In genomic region chr14:55782361-55782960, GRCm38 (mm10) we compare ENCODE assay signal across 8 mouse cellular contexts. TPM values are rescaled to one million over a fixed set of nuclear protein-coding genes. Genes with fewer than 3 reads are reported as not detected.
DNase-seq lines count a peak whose midpoint lies in the region; ATAC-seq and TF ChIP-seq lines count a peak whose summit lies in the region.

No protein-coding gene starts in this region.

- H3K27ac ChIP-seq in liver, adult 2 months (replicated peaks; ENCODE audit: insufficient read depth, low read depth, low read length) = peak overlapping the region; percentile 49; the same call in 1 of the 2 replicates
- H3K27ac ChIP-seq in heart, embryonic 12.5 days (ENCODE audit: poor library complexity, severe bottlenecking) = peak overlapping the region; percentile 77
- peak overlapping the region; percentile 80 for H3K27ac ChIP-seq in kidney, embryonic 16.5 days (ENCODE audit: low read length)
- no peak overlapping the region for H3K27ac ChIP-seq in midbrain, postnatal 0 days (ENCODE audit: low read depth, low read length)
- H3K27ac ChIP-seq in thymus, adult 2 months (ENCODE audit: control insufficient read depth, insufficient read depth, low read length) = no peak overlapping the region

- H3K9ac ChIP-seq in liver, adult 2 months (ENCODE audit: low read depth, low read length) = peak overlapping the region; percentile 32; the same call in 1 of the 2 replicates
- H3K9ac ChIP-seq in heart, embryonic 12.5 days = peak overlapping the region; percentile 54; the same call in 1 of the 2 replicates
- peak overlapping the region; percentile 50 for H3K9ac ChIP-seq in kidney, embryonic 16.5 days (replicated peaks; ENCODE audit: low read length)
- H3K9ac ChIP-seq in midbrain, postnatal 0 days (replicated peaks; ENCODE audit: low read length, poor library complexity, severe bottlenecking) = no peak overlapping the region

- H3K4me1 ChIP-seq in liver, adult 2 months (ENCODE audit: control insufficient read depth, insufficient read depth, low read length) = peaks cover 3% of the 10 kb centered on the region; the same call in 1 of the 2 replicates
- peaks cover 31% of the 10 kb centered on the region for H3K4me1 ChIP-seq in heart, embryonic 12.5 days (replicated peaks)
- peaks cover 14% of the 10 kb centered on the region for H3K4me1 ChIP-seq in kidney, embryonic 16.5 days (ENCODE audit: insufficient read depth, low read length)
- no peaks in the 10 kb centered on the region for H3K4me1 ChIP-seq in midbrain, postnatal 0 days (ENCODE audit: insufficient read depth, low read length)
- peaks cover 1% of the 10 kb centered on the region; the same call in 1 of the 2 replicates for H3K4me1 ChIP-seq in thymus, adult 2 months (replicated peaks; ENCODE audit: control insufficient read depth, insufficient read depth, low read length)

- TF ChIP-seq CTCF in liver, adult 2 months (IDR thresholded peaks at IDR 0.05; ENCODE audit: low read depth, low read length) = no peak
- TF ChIP-seq CTCF in midbrain, postnatal 0 days (IDR thresholded peaks at IDR 0.05) = no peak
- no peak for TF ChIP-seq CTCF in thymus, adult 2 months (IDR thresholded peaks at IDR 0.05; ENCODE audit: borderline replicate concordance, control insufficient read depth, extremely low read depth, insufficient read depth, low read length, poor library complexity)

- 48% methylated on average over 9 of the region's 9 CpGs for WGBS in liver, adult 2 months
- WGBS in heart, embryonic 12.5 days = 43% methylated on average over 9 of the region's 9 CpGs
- WGBS in kidney, embryonic 16.5 days = 39% methylated on average over 9 of the region's 9 CpGs
- WGBS in midbrain, postnatal 0 days = 59% methylated on average over 9 of the region's 9 CpGs
- WGBS in thymus, adult 2 months = 84% methylated on average over 9 of the region's 9 CpGs

- H3K4me2 ChIP-seq in heart, embryonic 12.5 days = peak overlapping the region; percentile 68
- H3K4me2 ChIP-seq in kidney, embryonic 16.5 days (replicated peaks; ENCODE audit: low read depth, low read length) = peak overlapping the region; percentile 63
- H3K4me2 ChIP-seq in midbrain, postnatal 0 days (ENCODE audit: low read depth, low read length, poor library complexity, severe bottlenecking) = peak overlapping the region; percentile 13; the same call in 1 of the 2 replicates

- DNase-seq in liver, adult 2 months (ENCODE audit: extremely low read depth, low read depth, low spot score) = no peak
- no peak for DNase-seq in liver
- DNase-seq in midbrain, postnatal 0 days (ENCODE audit: low spot score) = no peak
- DNase-seq in left cerebral cortex, adult 9 months (ENCODE audit: low spot score in 2 of 2) = no peak
- DNase-seq in thymus, adult 2 months = no peak
- DNase-seq in c-Kit-positive CD71-positive TER-119-positive erythroid progenitor cells, embryonic 14.5 days (ENCODE audit: low spot score) = no peak

- H3K79me2 ChIP-seq in liver, adult 2 months (ENCODE audit: control insufficient read depth, insufficient read depth, low read length) = no peaks in the 10 kb centered on the region

- no peak for TF ChIP-seq POLR2A in liver, adult 2 months (IDR thresholded peaks at IDR 0.05; ENCODE audit: extremely low read depth, insufficient read depth, low read length)
- no peak for TF ChIP-seq POLR2A in thymus, adult 2 months (IDR thresholded peaks at IDR 0.05; ENCODE audit: control insufficient read depth, extremely low read depth, insufficient read depth, low read length, poor library complexity)

- ATAC-seq in heart, embryonic 12.5 days (ENCODE audit: insufficient number of reproducible peaks, low FRiP score) = no peak
- ATAC-seq in kidney, embryonic 16.5 days (ENCODE audit: low FRiP score, low TSS enrichment) = no peak
- ATAC-seq in midbrain, postnatal 0 days (ENCODE audit: low FRiP score) = no peak

- no peaks in the 10 kb centered on the region for H3K9me3 ChIP-seq in heart, embryonic 12.5 days (replicated peaks)
- H3K9me3 ChIP-seq in kidney, embryonic 16.5 days (ENCODE audit: low read length) = no peaks in the 10 kb centered on the region
- H3K9me3 ChIP-seq in midbrain, postnatal 0 days (ENCODE audit: low read length) = no peaks in the 10 kb centered on the region

- no peaks in the 10 kb centered on the region for H3K36me3 ChIP-seq in liver, adult 2 months (ENCODE audit: control insufficient read depth, insufficient read depth, low read length)
- peaks cover 11% of the 10 kb centered on the region for H3K36me3 ChIP-seq in heart, embryonic 12.5 days
- H3K36me3 ChIP-seq in kidney, embryonic 16.5 days (ENCODE audit: insufficient read depth, low read length) = no peaks in the 10 kb centered on the region
- H3K36me3 ChIP-seq in midbrain, postnatal 0 days (ENCODE audit: insufficient read depth, low read length) = no peaks in the 10 kb centered on the region
- H3K36me3 ChIP-seq in thymus, adult 2 months (ENCODE audit: control insufficient read depth, insufficient read depth, low read length) = no peaks in the 10 kb centered on the region

- H3K4me3 ChIP-seq in liver, adult 2 months (ENCODE audit: insufficient read depth, low read depth, low read length) = 0 out of 2 replicates have a peak overlapping the region, but pooled peaks have one; percentile 18
- peak overlapping the region; percentile 53 for H3K4me3 ChIP-seq in heart, embryonic 12.5 days
- peak overlapping the region; percentile 51 for H3K4me3 ChIP-seq in kidney, embryonic 16.5 days (ENCODE audit: low read length)
- no peak overlapping the region for H3K4me3 ChIP-seq in midbrain, postnatal 0 days (ENCODE audit: low read depth, low read length)
- H3K4me3 ChIP-seq in thymus, adult 2 months (ENCODE audit: control insufficient read depth, insufficient read depth, low read length) = no peak overlapping the region

- H3K27me3 ChIP-seq in liver, adult 2 months (ENCODE audit: control insufficient read depth, insufficient read depth, low read length) = no peaks in the 10 kb centered on the region; the same call in 1 of the 2 replicates
- peaks cover 54% of the 10 kb centered on the region for H3K27me3 ChIP-seq in heart, embryonic 12.5 days (replicated peaks)
- H3K27me3 ChIP-seq in kidney, embryonic 16.5 days (ENCODE audit: insufficient read depth, low read length) = peaks cover 12% of the 10 kb centered on the region
- H3K27me3 ChIP-seq in midbrain, postnatal 0 days (ENCODE audit: insufficient read depth, low read length) = peaks cover 49% of the 10 kb centered on the region
- no peaks in the 10 kb centered on the region for H3K27me3 ChIP-seq in thymus, adult 2 months (ENCODE audit: control insufficient read depth, insufficient read depth, low read length)

RNA-seq across cellular contexts. Expression of gene Adcy4, which starts 1.4 kb away (rescaled TPM):
- total RNA-seq in liver, adult 2 months (2014; rRNA removed) = 2.4 and 3.6 TPM in 2 replicates
- polyA plus RNA-seq in liver, adult 2 months (2012; rRNA removed) = 3.3 and 4.5 TPM in 2 replicates
- 24.4 and 26.2 TPM in 2 replicates for polyA plus RNA-seq in heart, embryonic 12.5 days (2016; fragmentation: Nextera tagmentation; extraction: Ambion mirVana)
- polyA plus RNA-seq in kidney, embryonic 16.5 days (2015; fragmentation: Nextera tagmentation; extraction: Ambion mirVana) = 16.7 and 19.7 TPM in 2 replicates
- total RNA-seq in midbrain, postnatal 0 days (2014; rRNA removed) = 3.6 and 4.0 TPM in 2 replicates
- polyA plus RNA-seq in midbrain, postnatal 0 days (2015; fragmentation: Nextera tagmentation; extraction: Ambion mirVana) = 1.7 TPM in 2 replicates
- 7.4 and 11.2 TPM in 2 replicates for polyA plus RNA-seq in thymus, adult 2 months (2012; rRNA removed)

RNA-seq across cellular contexts. Expression of gene Ripk3, which starts 6.2 kb away (rescaled TPM):
- 0.94 and 1.8 TPM in 2 replicates for total RNA-seq in liver, adult 2 months (2014; rRNA removed)
- 1.4 and 4.0 TPM in 2 replicates for polyA plus RNA-seq in liver, adult 2 months (2012; rRNA removed)
- 19.7 and 20.3 TPM in 2 replicates for polyA plus RNA-seq in heart, embryonic 12.5 days (2016; fragmentation: Nextera tagmentation; extraction: Ambion mirVana)
- polyA plus RNA-seq in kidney, embryonic 16.5 days (2015; fragmentation: Nextera tagmentation; extraction: Ambion mirVana) = 39.3 and 43.4 TPM in 2 replicates
- total RNA-seq in midbrain, postnatal 0 days (2014; rRNA removed) = 0.27 TPM in 1 of 2 replicates, not detected in the other
- 1.3 and 3.0 TPM in 2 replicates for polyA plus RNA-seq in midbrain, postnatal 0 days (2015; fragmentation: Nextera tagmentation; extraction: Ambion mirVana)
- 66.8 and 84.4 TPM in 2 replicates for polyA plus RNA-seq in thymus, adult 2 months (2012; rRNA removed)

RNA-seq across cellular contexts. Expression of gene Ltb4r1, which starts 16.7 kb away (rescaled TPM):
- 0.28 and 0.34 TPM in 2 replicates for total RNA-seq in liver, adult 2 months (2014; rRNA removed)
- 0.80 and 1.4 TPM in 2 replicates for polyA plus RNA-seq in liver, adult 2 months (2012; rRNA removed)
- 0.49 and 0.76 TPM in 2 replicates for polyA plus RNA-seq in heart, embryonic 12.5 days (2016; fragmentation: Nextera tagmentation; extraction: Ambion mirVana)
- polyA plus RNA-seq in kidney, embryonic 16.5 days (2015; fragmentation: Nextera tagmentation; extraction: Ambion mirVana) = 0.54 and 0.92 TPM in 2 replicates
- 0.88 and 1.8 TPM in 2 replicates for total RNA-seq in midbrain, postnatal 0 days (2014; rRNA removed)
- polyA plus RNA-seq in midbrain, postnatal 0 days (2015; fragmentation: Nextera tagmentation; extraction: Ambion mirVana) = 0.94 and 1.1 TPM in 2 replicates
- polyA plus RNA-seq in thymus, adult 2 months (2012; rRNA removed) = 2.6 and 2.8 TPM in 2 replicates

RNA-seq across cellular contexts. Expression of gene Ltb4r2, which starts 21.2 kb away (rescaled TPM):
- total RNA-seq in liver, adult 2 months (2014; rRNA removed) = 0.74 and 0.94 TPM in 2 replicates
- 1.9 and 2.6 TPM in 2 replicates for polyA plus RNA-seq in liver, adult 2 months (2012; rRNA removed)
- polyA plus RNA-seq in heart, embryonic 12.5 days (2016; fragmentation: Nextera tagmentation; extraction: Ambion mirVana) = 0.49 and 0.54 TPM in 2 replicates
- polyA plus RNA-seq in kidney, embryonic 16.5 days (2015; fragmentation: Nextera tagmentation; extraction: Ambion mirVana) = 0.41 and 0.45 TPM in 2 replicates
- total RNA-seq in midbrain, postnatal 0 days (2014; rRNA removed) = 0.38 and 1.6 TPM in 2 replicates
- 0.43 and 0.60 TPM in 2 replicates for polyA plus RNA-seq in midbrain, postnatal 0 days (2015; fragmentation: Nextera tagmentation; extraction: Ambion mirVana)
- polyA plus RNA-seq in thymus, adult 2 months (2012; rRNA removed) = 1.7 and 1.8 TPM in 2 replicates

RNA-seq across cellular contexts. Expression of gene Cideb, which starts 24.2 kb away (rescaled TPM):
- 101 and 128 TPM in 2 replicates for total RNA-seq in liver, adult 2 months (2014; rRNA removed)
- 483 and 586 TPM in 2 replicates for polyA plus RNA-seq in liver, adult 2 months (2012; rRNA removed)
- polyA plus RNA-seq in heart, embryonic 12.5 days (2016; fragmentation: Nextera tagmentation; extraction: Ambion mirVana) = 1.0 and 1.2 TPM in 2 replicates
- polyA plus RNA-seq in kidney, embryonic 16.5 days (2015; fragmentation: Nextera tagmentation; extraction: Ambion mirVana) = 21.1 and 21.3 TPM in 2 replicates
- total RNA-seq in midbrain, postnatal 0 days (2014; rRNA removed) = 0.66 and 2.6 TPM in 2 replicates
- polyA plus RNA-seq in midbrain, postnatal 0 days (2015; fragmentation: Nextera tagmentation; extraction: Ambion mirVana) = 0.25 and 1.1 TPM in 2 replicates
- 1.8 and 2.7 TPM in 2 replicates for polyA plus RNA-seq in thymus, adult 2 months (2012; rRNA removed)

Comparison
In these comparisons a context has a peak if more than half of its experiments do, and no peak if none do; other contexts are left out.
1. H3K27ac ChIP-seq: peak in liver, adult 2 months (single experiment), heart, embryonic 12.5 days (single experiment) and kidney, embryonic 16.5 days (single experiment); none in midbrain, postnatal 0 days (single experiment) and thymus, adult 2 months (single experiment).
2. H3K4me3 ChIP-seq: peak in liver, adult 2 months (single experiment), heart, embryonic 12.5 days (single experiment) and kidney, embryonic 16.5 days (single experiment); none in midbrain, postnatal 0 days (single experiment) and thymus, adult 2 months (single experiment).
3. H3K4me2 ChIP-seq: peak in every context shown above with its lines; median percentile 68 in heart, embryonic 12.5 days; 63 in kidney, embryonic 16.5 days; 13 in midbrain, postnatal 0 days.